Mouse (Mus musculus): Measurements from ENCODE around the gene Pnliprp1. TPM values are rescaled to one million over a fixed set of nuclear protein-coding genes. Genes with fewer than 3 reads are reported as not detected.

The Pnliprp1 gene
- polyA plus RNA-seq, 1 experiment from 2014 or later = not detected

GRCm38 (mm10) chr19:58789194-58789593, 60.5 kb downstream of the Pnliprp1 start:
- Histone ChIP-seq H3K27ac (0 out of 2 replicates have a peak overlapping the region, but pooled peaks have one; percentile 35), H3K4me1 (peaks cover 4% of the 10 kb centered on the region; the same call in 1 of the 2 replicates), H3K36me3 (no peaks in the 10 kb centered on the region), H3K4me2 (replicated peaks) (no peak overlapping the region), H3K9me3 (replicated peaks) (no peaks in the 10 kb centered on the region), H3K27me3 (no peaks in the 10 kb centered on the region), H3K9ac (no peak overlapping the region), H3K4me3 (no peak overlapping the region)
- 81% methylated on average over 11 of the region's 11 CpGs for WGBS
- ATAC-seq (ENCODE audit: low FRiP score) = no peak

Other genes starting within 250 kb of the Pnliprp1 start
- gene Ccdc172, start 216.9 kb upstream of the Pnliprp1 start, polyA plus RNA-seq (2016; fragmentation: Nextera tagmentation; extraction: Ambion mirVana) = not detected in 2 replicates
- gene Pnlip, start 76.4 kb upstream of the Pnliprp1 start, polyA plus RNA-seq (2016; fragmentation: Nextera tagmentation; extraction: Ambion mirVana) = 0.35 TPM in 1 of 2 replicates, not detected in the other
- not detected in 2 replicates for gene Pnliprp2, start 30.8 kb downstream of the Pnliprp1 start, polyA plus RNA-seq (2016; fragmentation: Nextera tagmentation; extraction: Ambion mirVana)
- not detected in 2 replicates for gene 1700019N19Rik, start 65.6 kb downstream of the Pnliprp1 start, polyA plus RNA-seq (2016; fragmentation: Nextera tagmentation; extraction: Ambion mirVana)
- 1.3 and 1.6 TPM in 2 replicates for gene Eno4, start 214.5 kb downstream of the Pnliprp1 start, polyA plus RNA-seq (2016; fragmentation: Nextera tagmentation; extraction: Ambion mirVana)
- gene Hspa12a, start 214.8 kb downstream of the Pnliprp1 start, polyA plus RNA-seq (2016; fragmentation: Nextera tagmentation; extraction: Ambion mirVana) = 42.9 and 44.2 TPM in 2 replicates

Data from hindbrain, embryonic 12.5 days (tissue).